Mouse (Mus musculus) mouse embryonic stem cell (cell line): ENCODE data around the gene Zfp668.
"Not testable (repeated sequence)": the region's sequence is repeated elsewhere in the genome, so short reads cannot be mapped to it uniquely, and the experiment has no call there.

ENCODE experiments used
- in situ Hi-C, 2 experiments: fragments of 300-500 bp; cut with MboI; formaldehyde crosslinking; loops; 1 replicate in 1 of 2; 3 replicates in 1 of 2; pipeline ENCODE4 v1.14.3; 2019 to 2020; ENCODE audit warnings: low sequenced_read_pairs in 2 of 2, low pct_unique_long_range_greater_than_20kb in 1 of 2, mixed read lengths in 1 of 2; ENCODE audit not compliant: unreplicated experiment in 1 of 2

Zfp668 gene

GRCm38 (mm10) chr7:127866434-127866833 lies 10.2 kb downstream of the Zfp668 start:
- in situ Hi-C loops: no loop called here

DNA sequence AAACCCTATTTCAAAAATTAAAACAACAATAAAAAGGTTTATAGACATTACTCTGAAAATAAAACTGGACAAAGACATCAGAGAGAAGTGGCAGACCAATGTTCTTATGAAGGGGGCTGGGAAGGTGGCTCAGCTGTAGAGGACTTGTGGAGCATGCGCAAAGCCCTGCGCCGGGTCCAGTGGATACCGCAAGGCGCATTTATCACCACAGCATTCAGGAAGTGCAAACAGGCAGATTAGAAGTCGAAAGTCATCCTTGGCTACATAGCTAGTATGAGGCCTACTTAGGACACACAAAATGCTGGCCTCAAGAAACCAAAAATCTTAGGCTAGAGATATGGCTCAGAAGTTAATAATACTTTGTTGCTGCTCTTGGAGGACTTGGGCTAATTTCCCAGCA lies 18.4 kb downstream of the Zfp668 start:
- in situ Hi-C loops: no loop called here

DNA sequence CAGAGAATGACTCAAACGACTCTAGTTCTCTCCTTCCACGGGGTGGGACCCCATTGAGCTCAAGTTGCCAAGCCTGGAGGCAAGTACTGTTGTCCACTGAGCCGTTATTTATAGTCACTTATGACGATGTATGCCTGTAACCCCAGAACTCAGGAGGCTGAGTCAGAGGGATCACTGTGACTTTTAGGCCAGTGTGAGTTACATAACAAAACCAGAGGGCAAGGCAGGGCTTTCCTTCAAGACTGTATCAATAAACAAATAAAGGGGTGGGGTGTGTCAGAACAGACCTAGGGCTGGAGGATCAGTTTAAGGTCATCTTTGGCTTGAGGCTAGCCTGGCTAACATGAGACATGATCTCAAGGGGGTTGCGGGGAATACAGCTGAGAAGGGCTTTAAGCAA lies 25.7 kb downstream of the Zfp668 start:
- in situ Hi-C loops: no loop called here

GRCm38 (mm10) chr7:127849973-127850875 lies 26.4 kb downstream of the Zfp668 start:
- in situ Hi-C loops: no loop called here

GRCm38 (mm10) chr7:127842001-127842718 lies 34.5 kb downstream of the Zfp668 start:
- in situ Hi-C loops: no loop called here

- in situ Hi-C loops: no loop called here
Observed at GRCm38 (mm10) chr7:127841340-127842000, 35.2 kb downstream of the Zfp668 start.

GRCm38 (mm10) chr7:127840886-127841285 lies 35.7 kb downstream of the Zfp668 start:
- in situ Hi-C loops: no loop called here

GRCm38 (mm10) chr7:127840031-127840430 lies 36.6 kb downstream of the Zfp668 start:
- in situ Hi-C loops: not testable (repeated sequence)

GRCm38 (mm10) chr7:127837878-127838277 lies 38.8 kb downstream of the Zfp668 start:
- in situ Hi-C loops: not testable (repeated sequence)

GRCm38 (mm10) chr7:127837473-127837872 lies 39.2 kb downstream of the Zfp668 start:
- in situ Hi-C loops: no loop called here

- in situ Hi-C loops: no loop called here
Observed at GRCm38 (mm10) chr7:127835550-127835949, 41.1 kb downstream of the Zfp668 start.

DNA sequence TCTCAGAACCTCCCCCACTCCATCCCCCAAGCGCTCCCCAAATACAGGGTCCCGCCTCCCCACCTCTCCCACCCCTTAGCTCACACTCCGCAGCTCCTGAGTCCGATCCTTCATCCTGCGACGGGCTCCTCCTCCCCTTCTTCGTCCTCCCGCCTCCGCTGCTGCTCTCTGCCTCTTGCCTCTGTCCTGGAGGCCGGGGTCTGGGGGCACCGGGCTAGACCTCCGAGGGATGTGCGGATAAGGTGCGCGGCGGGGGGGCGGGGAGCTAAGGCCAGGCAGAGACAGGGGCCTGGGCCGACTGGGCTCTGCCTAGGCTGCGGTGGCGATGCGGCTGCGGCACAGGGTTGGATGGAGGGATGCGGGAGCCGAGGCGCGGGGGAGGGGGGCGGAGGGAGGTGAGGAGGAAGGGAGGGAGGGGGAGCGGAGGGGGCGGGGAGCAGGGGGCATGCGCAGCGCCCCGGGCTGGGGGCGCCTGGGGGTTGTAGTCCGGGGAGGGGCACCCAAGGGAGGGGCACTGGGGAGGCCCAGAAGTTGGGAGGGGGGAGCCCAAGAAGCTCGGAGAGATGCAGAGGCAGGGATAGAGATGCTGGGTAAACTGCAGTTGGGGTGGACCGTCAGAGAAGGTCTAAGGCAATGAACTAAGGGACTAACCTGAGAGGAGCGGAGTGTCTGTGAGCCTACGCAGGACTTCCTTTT lies 52.3 kb downstream of the Zfp668 start, which contains the start of the genes Stx4a and Stx1b:
Gene Stx4a, plus strand, starts transcription at position 119 of the 696 bp plus-strand sequence.
Gene Stx1b, minus strand, starts transcription at position 374 of the 696 bp plus-strand sequence.
- in situ Hi-C loops: no loop called here

- in situ Hi-C loops: no loop called here
Observed at GRCm38 (mm10) chr7:127823236-127824171, 53.1 kb downstream of the Zfp668 start.

DNA sequence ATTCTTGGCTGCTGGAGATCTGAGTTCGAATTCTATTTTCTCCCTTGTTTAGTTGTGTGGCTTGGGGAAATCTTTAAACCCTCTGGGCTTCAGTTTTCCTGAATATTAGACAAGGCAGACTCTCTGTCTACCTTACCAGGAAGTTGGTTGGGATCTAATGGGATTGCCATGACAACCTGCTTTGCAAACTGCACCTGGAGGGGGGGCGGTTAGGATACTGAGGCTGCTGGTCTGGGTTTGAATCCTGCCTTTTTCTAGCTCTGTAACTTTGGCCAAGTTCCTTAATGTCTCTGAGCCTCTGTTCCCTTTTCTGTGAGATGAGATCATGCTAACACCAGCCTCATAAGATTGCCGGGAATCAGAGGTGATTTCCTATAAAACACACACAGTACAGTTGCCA lies 54.1 kb downstream of the Zfp668 start:
- in situ Hi-C loops: no loop called here

DNA sequence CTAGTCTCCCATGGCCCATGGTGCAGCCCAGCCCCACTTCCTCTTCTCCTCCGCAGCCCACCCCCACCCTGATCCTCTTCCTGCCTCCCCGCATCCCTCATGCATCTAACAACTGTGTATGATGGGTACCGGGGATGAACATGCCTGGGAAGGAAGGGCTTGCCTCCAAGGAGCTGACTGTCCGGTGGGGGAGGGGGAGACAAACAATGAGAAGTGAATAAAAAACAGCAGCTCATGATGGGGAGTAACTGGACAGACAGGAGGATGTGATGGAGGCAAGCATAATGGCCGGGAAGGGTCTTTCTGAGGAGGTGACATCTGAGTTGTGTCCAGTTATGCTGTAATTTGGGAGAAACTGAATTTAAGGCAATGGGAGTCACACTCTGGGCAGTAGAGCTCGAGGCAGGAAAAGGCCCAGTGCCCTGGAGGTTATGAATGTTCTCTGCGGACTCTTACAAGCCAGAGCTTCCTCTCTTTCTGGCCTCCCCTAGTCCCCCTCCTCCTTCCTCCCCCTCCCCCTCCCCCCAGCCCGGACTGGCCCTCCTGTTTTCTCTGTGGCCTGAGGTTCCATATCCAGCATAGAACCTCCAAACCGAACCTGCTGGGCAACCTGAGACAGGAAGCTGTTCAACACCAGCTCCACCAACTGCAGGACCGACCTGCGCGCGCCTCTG lies 55.7 kb downstream of the Zfp668 start:
- in situ Hi-C loops: no loop called here

GRCm38 (mm10) chr7:127817776-127818175 lies 58.9 kb downstream of the Zfp668 start:
- in situ Hi-C loops: no loop called here

- in situ Hi-C loops: no loop called here
Observed at GRCm38 (mm10) chr7:127817053-127817452, 59.6 kb downstream of the Zfp668 start.
